Mouse (Mus musculus): ENCODE data around the gene Med4. TPM values are rescaled to one million over a fixed set of nuclear protein-coding genes. Genes with fewer than 3 reads are reported as not detected.

Med4 gene
- total RNA-seq, 2 experiments from 2014 or later, result 31.6 to 31.9 TPM

DNA sequence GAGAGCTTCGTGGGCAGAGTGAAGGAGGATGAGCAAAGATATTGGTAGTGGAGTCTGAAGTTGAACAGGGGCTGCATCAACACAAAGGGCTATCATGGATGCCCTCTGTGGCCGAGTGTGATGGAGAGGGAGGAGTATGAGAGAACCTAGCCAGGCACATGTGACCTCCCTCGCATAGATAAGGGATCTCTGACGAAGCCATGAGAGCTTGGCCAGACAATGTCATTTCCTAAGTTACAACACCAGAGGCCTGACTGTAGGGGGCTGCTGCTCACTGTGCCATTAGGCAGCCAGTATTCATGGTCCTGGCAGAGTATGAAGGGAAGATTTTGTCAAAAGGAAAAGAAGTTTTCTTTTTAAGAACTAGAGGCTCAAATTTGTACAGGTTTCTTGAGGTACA is 37.2 kb downstream of the Med4 start:
- intact Hi-C loops (cut with DNase I), result no loop called here

GRCm38 (mm10) chr14:73548051-73548450 is 38.2 kb downstream of the Med4 start, which contains the start of gene Nudt15:
Nudt15 (minus strand) TSS chr14:73548242.
- intact Hi-C loops (cut with DNase I), result no loop called here
- no peak for DNase-seq (ENCODE audit: extremely low spot score in 1 of 2, low spot score in 2 of 2)

More for the DNA sequence above, 37.2 kb downstream of the Med4 start:
- no peak for DNase-seq (ENCODE audit: extremely low spot score in 1 of 2, low spot score in 2 of 2)

- no peak for DNase-seq (ENCODE audit: extremely low spot score in 1 of 2, low spot score in 2 of 2)
- intact Hi-C loops (cut with DNase I), result no loop called here
These were observed 40.5 kb downstream of the Med4 start for GRCm38 (mm10) chr14:73550291-73550690.

- intact Hi-C loops (cut with DNase I), result no loop called here
- no peak for DNase-seq (ENCODE audit: extremely low spot score in 1 of 2, low spot score in 2 of 2)
These were observed 40.9 kb downstream of the Med4 start for GRCm38 (mm10) chr14:73550732-73551131.

DNA sequence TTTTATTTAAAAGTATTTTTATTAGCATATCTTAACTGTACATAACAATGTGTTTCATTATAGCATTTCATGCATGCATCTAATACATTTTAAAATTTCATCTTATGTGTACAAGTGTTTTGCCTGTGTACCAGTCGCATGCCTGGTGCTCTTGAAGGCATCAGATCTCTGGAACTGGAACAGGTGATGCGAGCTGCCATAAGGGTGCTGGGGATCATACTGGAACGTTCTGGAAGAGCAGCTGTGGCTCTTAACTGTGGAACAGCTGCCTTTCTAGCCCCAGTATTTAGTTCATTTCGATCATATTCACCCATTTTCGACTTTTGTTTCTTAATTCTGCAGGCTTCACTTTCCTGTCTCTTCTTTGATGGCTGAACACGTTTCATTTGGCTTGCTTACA is 41.3 kb downstream of the Med4 start:
- DNase-seq (ENCODE audit: extremely low spot score in 1 of 2, low spot score in 2 of 2), result no peak
- intact Hi-C loops (cut with DNase I), result no loop called here

GRCm38 (mm10) chr14:73552341-73553121 is 42.7 kb downstream of the Med4 start:
- DNase-seq (ENCODE audit: extremely low spot score in 1 of 2, low spot score in 2 of 2), result peak; percentile 87 to 98
- intact Hi-C loops (cut with DNase I), result no loop called here

DNA sequence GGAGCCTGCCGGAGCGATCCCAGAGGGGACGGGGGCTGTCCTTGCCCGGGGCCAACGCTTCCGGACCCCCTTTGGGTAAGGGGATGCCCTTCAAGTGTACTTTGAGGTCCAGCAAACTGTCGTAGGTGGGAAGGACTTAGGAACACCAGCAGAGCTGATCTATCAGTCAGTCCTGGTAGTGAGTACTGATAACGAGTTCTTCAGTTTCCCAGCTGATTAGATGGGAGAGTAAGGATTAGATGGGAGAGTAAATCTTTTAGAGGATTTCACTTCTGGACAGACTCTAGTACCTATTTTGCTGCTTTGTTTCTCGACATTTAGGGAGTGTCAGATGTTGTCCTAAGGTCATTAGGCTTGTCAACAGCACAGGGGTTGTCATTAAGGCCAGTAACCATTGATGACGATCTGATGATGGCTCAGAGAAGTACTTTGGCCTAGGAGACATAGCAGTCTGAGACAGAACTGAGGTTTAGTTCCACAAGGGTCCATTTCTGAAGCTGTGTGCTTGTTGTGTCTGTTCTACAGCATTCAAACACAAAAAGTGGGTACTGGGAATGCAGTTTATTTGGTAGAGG is 43.4 kb downstream of the Med4 start:
- intact Hi-C loops (cut with DNase I), result no loop called here
- DNase-seq (ENCODE audit: extremely low spot score in 1 of 2, low spot score in 2 of 2), result no peak

Other genes starting within 250 kb of the Med4 start
- gene Rb1, start 184.2 kb upstream of the Med4 start, total RNA-seq (2021), result 10 to 100 TPM; 35.9 to 37.9 TPM
- 100 to 1,000 TPM; 537 to 566 TPM for gene Itm2b, start 124.7 kb upstream of the Med4 start, total RNA-seq (2021)
- 100 to 1,000 TPM; 141 to 150 TPM for gene Sucla2, start 15.3 kb downstream of the Med4 start, total RNA-seq (2021)
- gene Nudt15, start 38.2 kb downstream of the Med4 start, total RNA-seq (2021), result 1 to 10 TPM; 6.9 to 7.9 TPM
- gene Gm21750, start 151.2 kb downstream of the Med4 start, total RNA-seq (2021), result under 1 TPM in 1 of 2 experiments, not detected in 1; 0.21 TPM